Mouse (Mus musculus) E14TG2a.4 (cell line): ENCODE measurements around the gene Slc25a29.

Source experiments
- H3K27me3 ChIP-seq: 2 replicates; pipeline ENCODE4 v1.6.1; 2014; ENCODE audit warnings: low read length, control low read depth; ENCODE audit not compliant: insufficient read depth
- H3K36me3 ChIP-seq: 2 replicates; pipeline ENCODE4 v1.6.1; 2014; ENCODE audit warnings: low read length, control low read depth; ENCODE audit not compliant: insufficient read depth
- H3K4me1 ChIP-seq: replicated peaks from 2 replicates; pipeline ENCODE4 v1.6.1; 2014; ENCODE audit warnings: low read depth, low read length, control low read depth
- H3K4me3 ChIP-seq: replicated peaks from 2 replicates; pipeline ENCODE4 v1.5.1; 2014; ENCODE audit warnings: mild to moderate bottlenecking, low read length
- H3K9me3 ChIP-seq: 2 replicates; pipeline ENCODE4 v1.6.1; 2014; ENCODE audit warnings: low read length, control low read depth
- CTCF ChIP-seq: conservative IDR thresholded peaks from 2 replicates; pipeline ENCODE4 v1.5.1; 2014; ENCODE audit warnings: low read length
- NANOG ChIP-seq: IDR thresholded peaks from 2 replicates; pipeline ENCODE4 v1.6.1; 2014; ENCODE audit warnings: borderline replicate concordance, low read length, mixed read lengths
- POU5F1 ChIP-seq: IDR thresholded peaks from 2 replicates; pipeline ENCODE4 v1.6.1; 2014; ENCODE audit warnings: low read length, borderline replicate concordance

The Slc25a29 gene

DNA sequence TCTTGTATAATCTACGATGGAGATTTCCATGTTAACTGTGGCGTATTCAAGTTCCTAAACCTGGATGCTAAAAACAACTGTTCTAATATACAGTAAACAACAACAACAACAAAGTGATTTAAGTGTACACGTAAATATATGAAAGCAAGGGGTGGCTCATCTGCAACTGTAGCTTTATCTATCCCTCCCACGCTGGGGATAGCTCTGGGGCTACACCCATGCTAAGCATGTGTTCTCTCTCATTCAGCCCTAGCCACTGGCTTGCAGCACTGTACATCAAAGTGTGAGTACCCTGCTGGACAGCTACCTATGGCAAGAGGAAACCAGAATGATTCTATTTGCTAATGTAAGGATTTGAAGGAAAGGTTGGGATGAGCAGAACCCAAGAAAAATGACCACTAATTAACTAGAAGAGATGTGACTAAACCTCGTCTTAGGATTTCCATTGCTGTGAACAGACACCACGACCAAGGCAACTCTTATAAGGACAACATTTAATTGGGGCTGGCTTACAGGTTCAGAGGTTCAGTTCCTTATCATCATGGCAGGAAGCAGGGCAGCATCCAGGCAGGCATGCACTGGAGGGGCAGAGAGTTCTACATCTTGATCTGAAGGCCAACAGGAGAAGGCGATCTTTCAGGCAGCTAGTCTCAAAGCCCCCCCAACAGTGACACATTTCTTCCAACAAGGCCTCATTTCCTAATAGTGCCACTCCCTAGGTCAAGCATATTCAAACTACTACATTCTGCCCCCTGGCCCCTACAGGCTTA is 55.4 kb downstream of the Slc25a29 start:
- Histone ChIP-seq H3K4me1 (0 out of 2 replicates have a peak, but pooled peaks cover 5% of the 10 kb centered on the region), H3K4me3 (no peak overlapping the region), H3K9me3 (no peaks in the 10 kb centered on the region), H3K36me3 (peaks cover 11% of the 10 kb centered on the region; the same call in 1 of the 2 replicates), H3K27me3 (no peaks in the 10 kb centered on the region)
- TF ChIP-seq CTCF = no peak
- TF ChIP-seq POU5F1 = no peak
- no peak for TF ChIP-seq NANOG
